Mouse (Mus musculus): ENCODE measurements around the gene Psap.

GRCm38 (mm10) chr10:60234006-60234405 is 43.4 kb upstream of the Psap start:
- TF ChIP-seq POLR2A (IDR thresholded peaks at IDR 0.05; ENCODE audit: low read depth, low read length) (no peak), CTCF (conservative IDR thresholded peaks at IDR 0.05; ENCODE audit: insufficient read depth, insufficient read length, low read depth, low read length) (no peak)

Measured in kidney, adult 2 months (tissue).